Mouse (Mus musculus) liver, embryonic 14.5 days (tissue): ENCODE results near the gene Rptn.

Experiments
- CTCF ChIP-seq: IDR thresholded peaks from 2 replicates; pipeline ENCODE4 v1.5.1; 2016; ENCODE audit warnings: antibody characterized with exemption, low read depth, control low read depth
- EP300 ChIP-seq: IDR thresholded peaks from 2 replicates; pipeline ENCODE4 v1.6.1; 2016; ENCODE audit warnings: antibody characterized with exemption, low read depth

GRCm38 (mm10) chr3:93375601-93376000, 17.9 kb upstream of the Rptn start:
- TF ChIP-seq CTCF (no peak), EP300 (no peak)
